Mouse (Mus musculus) ES-Bruce4 (cell line): Measurements from ENCODE around the gene Chit1. TPM values are rescaled to one million over a fixed set of nuclear protein-coding genes. Genes with fewer than 3 reads are reported as not detected.

Source experiments
- H3K27ac ChIP-seq: 2 replicates; pipeline ENCODE4 v1.5.1; 2012; ENCODE audit warnings: low read length, inconsistent platforms; ENCODE audit not compliant: insufficient read depth
- H3K27me3 ChIP-seq: 2 replicates; pipeline ENCODE4 v1.6.1; 2012; ENCODE audit warnings: mild to moderate bottlenecking, low read length, inconsistent platforms; ENCODE audit not compliant: control insufficient read depth, poor library complexity, insufficient read depth, severe bottlenecking
- H3K36me3 ChIP-seq: 2 replicates; pipeline ENCODE4 v1.6.1; 2012; ENCODE audit warnings: inconsistent platforms, mild to moderate bottlenecking, low read length, moderate library complexity; ENCODE audit not compliant: control insufficient read depth, poor library complexity, insufficient read depth, severe bottlenecking
- H3K4me1 ChIP-seq: one replicate; pipeline ENCODE4 v1.8.1; 2011; ENCODE audit warnings: low read length; ENCODE audit not compliant: control insufficient read depth, insufficient read depth
- H3K4me3 ChIP-seq: 2 replicates; pipeline ENCODE4 v1.5.1; 2011; ENCODE audit warnings: low read depth, mild to moderate bottlenecking, low read length
- H3K9ac ChIP-seq: 2 replicates; pipeline ENCODE4 v1.6.1; 2012; ENCODE audit warnings: low read depth, mild to moderate bottlenecking, inconsistent platforms; ENCODE audit not compliant: poor library complexity, severe bottlenecking
- H3K9me3 ChIP-seq: replicated peaks from 2 replicates; pipeline ENCODE4 v1.6.1; 2012; ENCODE audit warnings: mild to moderate bottlenecking, low read length, inconsistent platforms; ENCODE audit not compliant: control insufficient read depth, poor library complexity, insufficient read depth, severe bottlenecking
- CTCF ChIP-seq: IDR thresholded peaks from one replicate; pipeline ENCODE4 v1.8.1; 2011; ENCODE audit warnings: low read depth, low read length
- EP300 ChIP-seq: IDR thresholded peaks from 2 replicates; pipeline ENCODE4 v1.6.1; 2011; ENCODE audit warnings: low read depth, low read length; ENCODE audit not compliant: insufficient read depth
- POLR2A ChIP-seq: IDR thresholded peaks from one replicate; pipeline ENCODE4 v1.8.1; 2011; ENCODE audit warnings: low read length; ENCODE audit not compliant: insufficient read depth
- polyA plus RNA-seq: library from polyadenylated mRNA; stranded (reverse); fragments of >200 nt; gene quantifications from 2 replicates; pipeline ENCODE4 v1.2.4, GENCODE M21; 2011; ENCODE audit warnings: low read depth; ENCODE audit not compliant: missing spikeins, insufficient read depth, insufficient read length

Chit1 gene
- polyA plus RNA-seq, 1 experiment = not detected

DNA sequence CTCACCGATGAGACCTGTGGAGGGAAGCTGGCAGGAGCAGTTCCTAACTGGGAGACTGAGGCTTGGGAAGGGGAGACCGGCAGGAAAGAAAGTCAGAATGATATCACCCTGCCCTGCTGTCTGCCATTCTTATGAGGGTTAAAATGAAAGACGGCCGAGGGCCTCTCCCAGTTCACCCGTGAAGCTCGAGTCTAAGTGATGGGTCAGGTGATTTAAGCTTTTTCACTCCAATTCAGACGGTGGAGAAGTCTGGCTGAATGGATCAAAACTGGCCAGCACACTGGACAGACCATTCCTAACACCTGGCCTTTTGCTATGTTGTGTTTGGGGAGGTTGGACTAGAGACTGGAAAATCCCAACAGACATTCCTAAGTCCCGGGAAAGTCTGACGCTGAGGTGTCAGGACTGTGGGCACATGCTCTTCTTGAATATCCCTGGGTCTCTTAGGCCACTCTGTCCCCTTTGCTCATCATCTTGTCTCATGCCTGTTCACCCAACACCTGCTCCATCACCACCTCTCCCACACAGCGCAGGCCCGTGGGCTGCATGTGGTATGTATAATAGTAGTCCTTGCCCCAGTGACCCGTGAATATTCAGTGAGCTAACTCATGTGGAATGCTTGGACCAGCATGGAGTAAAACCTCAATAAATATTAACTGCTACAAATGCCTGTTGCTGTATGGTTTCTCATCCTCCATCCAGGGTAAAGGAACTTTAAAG, 11.4 kb upstream of the Chit1 start:
- Histone ChIP-seq H3K36me3 (no peaks in the 10 kb centered on the region), H3K27ac (peak overlapping the region; percentile 65), H3K4me3 (peak overlapping the region; percentile 74), H3K27me3 (no peaks in the 10 kb centered on the region), H3K9ac (peak overlapping the region; percentile 30), H3K4me1 (peaks cover 8% of the 10 kb centered on the region), H3K9me3 (no peaks in the 10 kb centered on the region)
- TF ChIP-seq EP300 (no peak), POLR2A (no peak), CTCF (no peak)

DNA sequence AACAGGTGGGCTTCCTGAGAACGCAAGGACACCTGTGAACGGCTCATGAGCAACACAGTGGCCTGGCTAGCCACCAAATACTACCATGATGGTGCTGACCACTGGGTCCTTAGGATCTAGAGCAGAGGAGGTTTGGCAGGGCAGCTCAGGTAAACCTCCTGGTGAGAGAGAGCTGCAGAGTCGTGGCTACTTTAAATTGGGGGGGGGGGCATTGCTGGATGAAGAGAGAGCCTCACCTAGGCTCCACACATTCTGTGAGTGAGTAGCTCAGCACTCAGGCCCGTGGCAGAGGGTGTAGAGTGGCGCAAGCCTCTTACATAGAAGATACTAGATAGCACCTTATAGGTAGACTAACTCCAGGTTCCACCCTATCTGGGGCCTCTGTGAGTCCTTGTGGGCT, 10.6 kb upstream of the Chit1 start:
- TF ChIP-seq EP300 = no peak
- no peak for TF ChIP-seq CTCF
- no peak for TF ChIP-seq POLR2A
- Histone ChIP-seq H3K27ac (peak overlapping the region; percentile 52; the same call in 1 of the 2 replicates), H3K4me1 (peaks cover 9% of the 10 kb centered on the region), H3K4me3 (no peak overlapping the region), H3K27me3 (no peaks in the 10 kb centered on the region), H3K9me3 (no peaks in the 10 kb centered on the region), H3K36me3 (no peaks in the 10 kb centered on the region), H3K9ac (no peak overlapping the region)

DNA sequence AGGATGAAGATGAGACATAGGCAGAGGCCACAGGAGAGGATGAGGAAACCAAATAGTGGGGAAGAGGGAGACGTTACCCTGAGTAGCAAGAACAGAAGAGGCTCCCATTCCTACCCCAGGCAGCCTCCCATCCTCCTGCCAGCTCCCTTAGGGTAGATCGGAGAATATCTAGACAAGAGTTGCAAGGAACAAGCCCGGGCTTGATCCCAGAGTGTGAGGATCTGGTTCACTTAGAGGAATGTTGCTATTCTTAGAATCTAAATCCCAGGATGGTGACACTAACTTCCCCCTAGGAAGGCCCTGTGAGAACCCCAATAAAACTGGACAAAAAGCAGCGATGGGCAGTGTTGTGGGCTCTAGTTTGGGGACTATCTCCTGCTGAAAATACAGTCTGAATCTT, 10.1 kb upstream of the Chit1 start:
- no peak for TF ChIP-seq POLR2A
- TF ChIP-seq EP300 = 0 out of 2 replicates have a peak, but pooled peaks have one; percentile 55
- H3K9me3 ChIP-seq = no peaks in the 10 kb centered on the region
- H3K36me3 ChIP-seq = no peaks in the 10 kb centered on the region
- H3K27ac ChIP-seq = peak overlapping the region; percentile 52
- H3K9ac ChIP-seq = no peak overlapping the region
- H3K4me3 ChIP-seq = no peak overlapping the region
- H3K4me1 ChIP-seq = peaks cover 9% of the 10 kb centered on the region
- H3K27me3 ChIP-seq = no peaks in the 10 kb centered on the region

DNA sequence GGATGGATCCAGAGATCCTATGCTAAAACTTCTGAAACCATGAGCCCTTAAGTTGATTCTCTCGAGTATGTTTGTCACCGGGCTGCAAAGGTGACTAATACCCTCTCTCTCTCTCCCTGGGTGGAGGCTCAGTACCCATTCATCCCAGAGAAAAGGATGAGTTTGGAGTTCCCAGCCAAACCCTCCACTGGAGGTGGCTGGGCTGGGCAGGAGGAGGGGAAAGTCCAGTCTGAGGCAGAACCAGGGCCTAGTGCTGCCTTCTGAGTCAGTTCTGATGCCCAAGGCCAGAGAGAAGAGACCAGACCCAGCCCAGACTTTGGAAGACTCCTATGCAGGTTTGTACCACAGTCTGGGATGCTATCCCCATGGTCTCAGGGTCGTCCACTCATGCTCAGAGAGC, 9.4 kb upstream of the Chit1 start:
- Histone ChIP-seq H3K27me3 (no peaks in the 10 kb centered on the region), H3K36me3 (no peaks in the 10 kb centered on the region)
- TF ChIP-seq EP300 (no peak), POLR2A (no peak), CTCF (no peak)

DNA sequence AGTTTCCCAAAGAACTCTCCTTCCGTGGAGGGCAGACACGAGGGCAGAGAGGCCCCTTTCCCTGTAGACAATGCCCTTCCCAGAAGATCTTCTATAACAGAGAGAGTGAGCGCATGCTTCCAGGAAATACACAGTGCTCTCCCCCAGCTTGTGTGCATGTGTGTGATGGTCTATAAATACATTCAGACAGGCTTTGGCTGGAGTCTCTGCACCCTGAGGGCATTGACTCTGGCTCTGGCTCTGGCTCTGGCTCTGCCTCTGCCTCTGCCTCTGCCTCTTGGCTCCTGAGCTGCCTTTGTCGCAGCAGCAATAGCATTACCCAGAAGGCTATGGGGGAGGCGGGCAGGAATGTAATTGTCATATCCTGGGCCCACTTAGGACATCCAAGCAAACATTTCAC, 7.2 kb upstream of the Chit1 start:
- Histone ChIP-seq H3K27ac (no peak overlapping the region), H3K36me3 (no peaks in the 10 kb centered on the region), H3K9me3 (no peaks in the 10 kb centered on the region), H3K27me3 (no peaks in the 10 kb centered on the region), H3K9ac (no peak overlapping the region), H3K4me1 (peaks cover 7% of the 10 kb centered on the region), H3K4me3 (no peak overlapping the region)
- no peak for TF ChIP-seq CTCF
- no peak for TF ChIP-seq EP300
- no peak for TF ChIP-seq POLR2A

More for the DNA sequence above, 9.4 kb upstream of the Chit1 start:
- Histone ChIP-seq H3K27ac (peak overlapping the region; percentile 52), H3K4me1 (peaks cover 9% of the 10 kb centered on the region), H3K9ac (no peak overlapping the region), H3K4me3 (no peak overlapping the region), H3K9me3 (no peaks in the 10 kb centered on the region)

DNA sequence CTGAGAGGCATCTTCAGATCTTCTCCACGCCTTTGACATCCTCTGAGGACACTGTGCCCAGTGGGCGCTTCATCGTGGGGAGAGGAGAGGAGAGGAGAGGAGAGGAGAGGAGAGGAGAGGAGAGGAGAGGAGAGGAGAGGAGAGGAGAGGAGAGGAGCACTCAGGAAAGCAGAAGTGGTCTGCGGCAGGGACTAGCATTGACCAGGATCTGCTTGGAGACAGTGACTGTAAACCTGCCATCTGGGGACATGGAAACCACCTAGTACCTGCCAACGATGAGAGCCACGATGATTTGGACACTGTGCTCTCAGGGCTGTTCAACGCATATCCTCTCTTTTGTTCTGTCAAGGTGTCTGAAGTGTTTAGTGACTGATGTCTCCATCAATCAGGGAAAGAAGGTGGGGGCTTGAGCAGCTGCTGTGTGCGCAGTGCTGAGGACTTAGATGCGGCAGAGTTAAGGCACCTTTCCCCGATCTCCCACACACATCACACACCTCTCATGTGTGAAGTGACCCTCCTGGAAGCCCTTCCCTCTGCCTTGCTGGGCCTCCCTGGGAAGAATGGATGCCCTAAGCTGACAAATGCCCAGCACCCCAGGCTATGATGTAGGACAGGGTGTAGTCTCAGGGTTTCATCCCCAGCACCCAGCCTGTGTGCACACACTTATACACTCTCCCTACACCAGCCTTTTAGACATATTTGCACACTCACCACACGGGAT, 5.8 kb upstream of the Chit1 start:
- H3K27ac ChIP-seq = no peak overlapping the region
- no peaks in the 10 kb centered on the region for H3K27me3 ChIP-seq
- peaks cover 4% of the 10 kb centered on the region for H3K4me1 ChIP-seq
- no peak overlapping the region for H3K4me3 ChIP-seq
- TF ChIP-seq EP300 (no peak), CTCF (no peak), POLR2A (no peak)
- no peaks in the 10 kb centered on the region for H3K36me3 ChIP-seq
- H3K9ac ChIP-seq = no peak overlapping the region
- H3K9me3 ChIP-seq = no peaks in the 10 kb centered on the region
